Mouse (Mus musculus) limb, embryonic 10.5 days (tissue): ENCODE measurements around the gene Wfdc18. TPM values are rescaled to one million over a fixed set of nuclear protein-coding genes. Genes with fewer than 3 reads are reported as not detected.

ENCODE experiments used
- DNase-seq: peaks from one replicate; pipeline ENCODE4 v3.0.0-alpha.2; 2017; ENCODE audit warnings: low spot score
- H3K27ac ChIP-seq: fragments of 300-500 bp; sonication (generic); 2 replicates; pipeline ENCODE4 v1.5.1; 2016; ENCODE audit warnings: mild to moderate bottlenecking
- H3K27me3 ChIP-seq: fragments of 300-500 bp; sonication (generic); 2 replicates; pipeline ENCODE4 v1.6.1; 2016; ENCODE audit warnings: low read depth, mild to moderate bottlenecking; ENCODE audit not compliant: poor library complexity, severe bottlenecking
- H3K36me3 ChIP-seq: fragments of 300-500 bp; sonication (generic); 2 replicates; pipeline ENCODE4 v1.6.1; 2016; ENCODE audit warnings: mild to moderate bottlenecking, moderate library complexity
- H3K4me1 ChIP-seq: fragments of 300-500 bp; sonication (generic); 2 replicates; pipeline ENCODE4 v1.6.1; 2016
- H3K4me3 ChIP-seq: fragments of 300-500 bp; sonication (generic); 2 replicates; pipeline ENCODE4 v1.5.1; 2016; ENCODE audit warnings: mild to moderate bottlenecking, moderate library complexity
- H3K9me3 ChIP-seq: fragments of 300-500 bp; sonication (generic); replicated peaks from 2 replicates; pipeline ENCODE4 v1.6.1; 2016; ENCODE audit warnings: mild to moderate bottlenecking
- WGBS: fragments of 180-500 bp; shearing (Covaris S2); methylation state at CpG from one replicate; pipeline ENCODE4 v1.1.7; 2016; 5-methylcytosine and 5-hydroxymethylcytosine counted together
- polyA plus RNA-seq: library from polyadenylated mRNA; unstranded; fragments of >200 nt; fragmentation: Nextera tagmentation; extraction: Ambion mirVana; gene quantifications from 2 replicates; pipeline ENCODE4 v1.2.1, GENCODE M21; 2016

Gene Wfdc18
- not detected in 2 replicates for polyA plus RNA-seq

- DNase-seq: no peak
- H3K9me3 ChIP-seq: no peaks in the 10 kb centered on the region
- no peaks in the 10 kb centered on the region for H3K36me3 ChIP-seq
- 80% methylated on average over 4 of the region's 4 CpGs for whole genome bisulfite sequencing
- no peaks in the 10 kb centered on the region for H3K27me3 ChIP-seq
- no peak within 1 kb of the TSS for H3K27ac ChIP-seq
- no peaks in the 10 kb centered on the region for H3K4me1 ChIP-seq
- H3K4me3 ChIP-seq: no peak within 1 kb of the TSS
Observed at GRCm38 (mm10) chr11:83708715-83709114, at the start of gene Wfdc18. Wfdc18 (plus strand) TSS chr11:83709015.

GRCm38 (mm10) chr11:83662204-83662603 lies 46.6 kb upstream of the Wfdc18 start, which contains the start of gene Ccl4:
Ccl4 (plus strand) TSS chr11:83662584.
- H3K36me3 ChIP-seq: no peaks in the 10 kb centered on the region
- no peaks in the 10 kb centered on the region for H3K27me3 ChIP-seq
- H3K27ac ChIP-seq: no peak within 1 kb of the TSS
- DNase-seq: no peak
- H3K4me1 ChIP-seq: no peaks in the 10 kb centered on the region
- no peaks in the 10 kb centered on the region for H3K9me3 ChIP-seq
- 83% methylated on average over 6 of the region's 6 CpGs for WGBS
- H3K4me3 ChIP-seq: no peak within 1 kb of the TSS

DNA sequence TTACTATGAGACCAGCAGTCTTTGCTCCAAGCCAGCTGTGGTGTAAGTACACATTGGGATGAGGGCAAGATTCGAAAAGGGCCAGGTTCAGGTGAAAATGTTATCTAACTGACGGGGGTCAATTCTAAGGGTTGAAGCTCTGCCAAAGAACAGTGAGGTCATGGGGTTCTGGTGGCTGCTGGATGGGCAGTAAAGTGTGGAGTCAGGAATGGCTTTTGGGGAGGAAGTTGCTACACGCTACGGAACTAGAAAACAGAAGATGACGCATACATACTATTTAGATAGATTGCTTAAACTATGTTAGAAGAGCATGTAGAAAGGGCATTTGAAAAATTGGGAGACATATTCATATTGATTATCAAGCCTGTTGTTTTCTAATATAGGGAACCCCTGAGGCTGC lies 45.3 kb upstream of the Wfdc18 start:
- H3K36me3 ChIP-seq: no peaks in the 10 kb centered on the region
- H3K27ac ChIP-seq: no peak overlapping the region
- WGBS: 77% methylated on average over 5 of the region's 5 CpGs
- H3K27me3 ChIP-seq: no peaks in the 10 kb centered on the region
- DNase-seq: no peak
- no peak overlapping the region for H3K4me3 ChIP-seq
- H3K4me1 ChIP-seq: no peaks in the 10 kb centered on the region
- H3K9me3 ChIP-seq: no peaks in the 10 kb centered on the region

- H3K27me3 ChIP-seq: no peaks in the 10 kb centered on the region
- DNase-seq: no peak
- H3K36me3 ChIP-seq: no peaks in the 10 kb centered on the region
- H3K4me3 ChIP-seq: no peak overlapping the region
- no peaks in the 10 kb centered on the region for H3K9me3 ChIP-seq
- no peaks in the 10 kb centered on the region for H3K4me1 ChIP-seq
- no peak overlapping the region for H3K27ac ChIP-seq
Observed at GRCm38 (mm10) chr11:83671743-83672142, 37.1 kb upstream of the Wfdc18 start.

- 91% methylated on average over 1 of the region's 1 CpGs for WGBS
- Histone ChIP-seq H3K36me3 (no peaks in the 10 kb centered on the region), H3K4me1 (no peaks in the 10 kb centered on the region), H3K27ac (no peak overlapping the region), H3K27me3 (no peaks in the 10 kb centered on the region), H3K9me3 (no peaks in the 10 kb centered on the region), H3K4me3 (no peak overlapping the region)
- DNase-seq: no peak
Observed at GRCm38 (mm10) chr11:83675665-83676064, 33.1 kb upstream of the Wfdc18 start.

DNA sequence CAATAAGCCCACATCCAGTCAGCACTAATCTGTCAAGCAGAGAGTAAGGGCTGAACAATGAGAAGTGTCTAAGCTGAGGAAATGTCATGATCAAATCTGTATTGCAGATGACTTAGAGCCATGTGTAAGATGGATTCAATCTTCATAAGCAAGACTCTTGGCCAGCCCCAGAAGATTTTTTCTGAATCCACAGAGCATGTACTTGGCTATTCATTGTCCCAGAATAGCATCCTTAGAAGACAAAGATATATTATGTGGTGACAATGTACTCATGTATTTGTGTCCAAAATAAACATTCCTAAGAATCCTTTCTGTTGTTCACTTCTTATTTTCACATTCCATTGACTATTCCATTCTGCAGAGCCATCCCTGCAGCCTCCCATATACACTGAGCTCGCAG lies 18.9 kb upstream of the Wfdc18 start:
- H3K27me3 ChIP-seq: no peaks in the 10 kb centered on the region
- WGBS: 95% methylated on average over 1 of the region's 1 CpGs
- H3K27ac ChIP-seq: no peak overlapping the region
- no peaks in the 10 kb centered on the region for H3K36me3 ChIP-seq
- no peak overlapping the region for H3K4me3 ChIP-seq
- DNase-seq: no peak
- no peaks in the 10 kb centered on the region for H3K4me1 ChIP-seq
- no peaks in the 10 kb centered on the region for H3K9me3 ChIP-seq

DNA sequence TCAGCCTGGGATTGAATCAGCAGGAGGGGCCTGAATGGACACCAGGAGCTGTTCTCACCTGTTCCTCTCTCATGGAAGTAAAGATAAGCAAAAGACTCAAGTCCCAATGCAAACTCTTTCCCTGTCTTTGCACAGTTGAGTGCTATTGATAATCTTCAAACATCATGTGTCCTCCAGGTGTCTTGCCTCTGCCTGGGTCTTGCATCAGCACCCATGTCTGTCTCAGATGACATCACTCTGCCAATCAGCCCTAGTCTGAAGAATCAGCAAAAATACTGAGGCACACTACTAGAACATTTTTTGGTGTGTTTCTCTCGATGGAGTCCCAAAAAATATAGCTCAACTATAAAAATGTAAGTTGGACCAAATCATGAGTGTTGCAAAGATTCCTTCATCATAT lies 16.8 kb upstream of the Wfdc18 start:
- no peak overlapping the region for H3K4me3 ChIP-seq
- no peaks in the 10 kb centered on the region for H3K27me3 ChIP-seq
- WGBS: 74% methylated on average over 1 of the region's 1 CpGs
- DNase-seq: no peak
- no peaks in the 10 kb centered on the region for H3K9me3 ChIP-seq
- H3K4me1 ChIP-seq: no peaks in the 10 kb centered on the region
- H3K36me3 ChIP-seq: no peaks in the 10 kb centered on the region
- no peak overlapping the region for H3K27ac ChIP-seq

- DNase-seq: no peak
- no peaks in the 10 kb centered on the region for H3K36me3 ChIP-seq
- H3K27me3 ChIP-seq: no peaks in the 10 kb centered on the region
- H3K4me3 ChIP-seq: no peak within 1 kb of the TSS
- 38% methylated on average over 1 of the region's 1 CpGs for WGBS
- no peak within 1 kb of the TSS for H3K27ac ChIP-seq
- H3K4me1 ChIP-seq: no peaks in the 10 kb centered on the region
- no peaks in the 10 kb centered on the region for H3K9me3 ChIP-seq
Observed at GRCm38 (mm10) chr11:83703705-83704104, 5.1 kb upstream of the Wfdc18 start, which contains the start of gene Wfdc17. Wfdc17 (plus strand) TSS chr11:83703991.

GRCm38 (mm10) chr11:83709683-83710082 lies 868 bp downstream of the Wfdc18 start:
- WGBS: 92% methylated on average over 5 of the region's 5 CpGs
- DNase-seq: no peak
- Histone ChIP-seq H3K27ac (no peak overlapping the region), H3K9me3 (no peaks in the 10 kb centered on the region), H3K27me3 (no peaks in the 10 kb centered on the region), H3K4me3 (no peak overlapping the region), H3K4me1 (no peaks in the 10 kb centered on the region), H3K36me3 (no peaks in the 10 kb centered on the region)

DNA sequence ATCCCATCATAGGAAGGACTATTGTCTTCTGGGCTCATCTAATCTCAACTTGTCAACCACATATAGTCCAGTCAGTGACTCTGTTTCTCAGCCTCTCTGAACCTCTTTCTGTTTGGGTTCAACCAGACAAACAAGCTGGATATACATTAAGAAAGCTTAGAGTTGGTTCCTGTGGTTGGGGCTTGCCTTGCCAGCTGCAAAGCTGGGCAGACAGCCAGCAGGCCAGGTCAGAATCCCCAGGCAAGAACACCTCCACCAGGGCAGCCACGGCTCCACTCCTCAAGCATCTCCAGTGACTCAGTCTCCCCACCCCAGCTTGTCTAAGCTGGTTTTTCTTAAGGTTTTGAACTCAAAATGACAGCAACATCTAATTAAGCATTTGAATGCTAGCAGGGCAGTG lies 3.9 kb downstream of the Wfdc18 start:
- no peak overlapping the region for H3K27ac ChIP-seq
- WGBS: 83% methylated on average over 1 of the region's 1 CpGs
- DNase-seq: no peak
- no peak overlapping the region for H3K4me3 ChIP-seq
- no peaks in the 10 kb centered on the region for H3K27me3 ChIP-seq
- H3K36me3 ChIP-seq: no peaks in the 10 kb centered on the region
- no peaks in the 10 kb centered on the region for H3K4me1 ChIP-seq
- no peaks in the 10 kb centered on the region for H3K9me3 ChIP-seq

GRCm38 (mm10) chr11:83713925-83714324 lies 5.1 kb downstream of the Wfdc18 start:
- H3K36me3 ChIP-seq: no peaks in the 10 kb centered on the region
- no peak overlapping the region for H3K4me3 ChIP-seq

DNA sequence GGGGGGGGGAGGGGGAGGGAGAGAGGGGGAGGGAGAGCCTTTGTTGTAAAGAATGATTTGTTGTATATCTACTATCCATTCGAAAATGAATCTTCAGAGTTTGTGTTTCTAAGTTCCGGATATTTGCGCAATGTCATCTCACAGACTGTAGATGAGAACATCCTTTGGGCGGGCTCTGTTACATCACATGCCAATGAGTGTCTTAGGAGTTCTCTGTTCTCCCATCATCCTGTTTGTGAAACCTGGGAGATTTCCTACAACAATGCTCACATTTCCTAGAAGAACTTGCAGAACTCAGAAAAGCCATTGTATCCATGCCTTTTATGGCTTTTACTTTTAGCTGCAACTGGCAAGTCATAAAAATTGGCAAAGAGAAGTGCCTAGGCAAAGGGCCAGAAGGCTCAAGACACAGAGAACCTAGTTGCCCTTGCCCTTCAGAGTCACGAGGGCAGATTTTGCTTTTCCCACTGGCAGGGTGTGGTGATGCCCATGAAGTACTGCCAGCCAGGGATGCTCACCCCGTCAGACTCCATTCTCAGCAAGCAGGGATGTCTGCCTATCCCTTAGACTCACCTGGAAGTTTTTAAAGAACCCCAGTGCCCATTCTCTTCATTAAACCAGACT lies 8.3 kb downstream of the Wfdc18 start:
- DNase-seq: no peak
- Histone ChIP-seq H3K4me3 (no peak overlapping the region), H3K27me3 (no peaks in the 10 kb centered on the region), H3K27ac (no peak overlapping the region), H3K9me3 (no peaks in the 10 kb centered on the region), H3K36me3 (no peaks in the 10 kb centered on the region), H3K4me1 (no peaks in the 10 kb centered on the region)
- WGBS: 91% methylated on average over 6 of the region's 6 CpGs

More at GRCm38 (mm10) chr11:83713925-83714324, 5.1 kb downstream of the Wfdc18 start:
- Histone ChIP-seq H3K9me3 (no peaks in the 10 kb centered on the region), H3K27ac (no peak overlapping the region), H3K27me3 (no peaks in the 10 kb centered on the region), H3K4me1 (no peaks in the 10 kb centered on the region)
- WGBS: 81% methylated on average over 2 of the region's 2 CpGs
- DNase-seq: no peak

- Histone ChIP-seq H3K9me3 (no peaks in the 10 kb centered on the region), H3K4me3 (no peak overlapping the region), H3K4me1 (no peaks in the 10 kb centered on the region), H3K27ac (no peak overlapping the region), H3K27me3 (no peaks in the 10 kb centered on the region), H3K36me3 (no peaks in the 10 kb centered on the region)
- no peak for DNase-seq
Observed at GRCm38 (mm10) chr11:83720766-83721165, 12.0 kb downstream of the Wfdc18 start.
